Mouse (Mus musculus) midbrain, postnatal 0 days (tissue): Measurements from ENCODE around the gene Cbwd1. TPM values are rescaled to one million over a fixed set of nuclear protein-coding genes. Genes with fewer than 3 reads are reported as not detected.
A peak's percentile ranks its signal among the peaks of the same experiment; 100 is the strongest.

ENCODE experiments used
- ATAC-seq: fragments of 200-750 bp; cut with Nextera tagmentation; 2 replicates; pipeline ENCODE4 v1.8.0; 2017; ENCODE audit warnings: moderate number of reproducible peaks, mild to moderate bottlenecking, moderate TSS enrichment, moderate library complexity; ENCODE audit not compliant: low FRiP score
- DNase-seq: peaks from one replicate; pipeline ENCODE4 v3.0.0-alpha.2; 2015; ENCODE audit warnings: low spot score
- H3K27ac ChIP-seq: fragments of 300-500 bp; sonication (generic); 2 replicates; pipeline ENCODE4 v1.5.1; 2014; ENCODE audit warnings: low read depth, mild to moderate bottlenecking, low read length, mixed read lengths
- H3K27me3 ChIP-seq: fragments of 300-500 bp; sonication (generic); 2 replicates; pipeline ENCODE4 v1.6.1; 2014; ENCODE audit warnings: low read length, control low read depth, mixed read lengths; ENCODE audit not compliant: insufficient read depth
- H3K36me3 ChIP-seq: fragments of 300-500 bp; sonication (generic); 2 replicates; pipeline ENCODE4 v1.6.1; 2014; ENCODE audit warnings: low read length, control low read depth, mixed read lengths; ENCODE audit not compliant: insufficient read depth
- H3K4me1 ChIP-seq: fragments of 300-500 bp; sonication (generic); 2 replicates; pipeline ENCODE4 v1.6.1; 2014; ENCODE audit warnings: mild to moderate bottlenecking, control low read depth, antibody characterized with exemption, low read length, mixed read lengths; ENCODE audit not compliant: insufficient read depth
- H3K4me2 ChIP-seq: fragments of 300-500 bp; sonication (generic); 2 replicates; pipeline ENCODE4 v1.6.1; 2014; ENCODE audit warnings: low read depth, mild to moderate bottlenecking, low read length, mixed read lengths; ENCODE audit not compliant: poor library complexity, severe bottlenecking
- H3K4me3 ChIP-seq: fragments of 300-500 bp; sonication (generic); 2 replicates; pipeline ENCODE4 v1.5.1; 2014; ENCODE audit warnings: low read depth, mild to moderate bottlenecking, low read length, moderate library complexity
- H3K9ac ChIP-seq: fragments of 300-500 bp; sonication (generic); replicated peaks from 2 replicates; pipeline ENCODE4 v1.6.1; 2014; ENCODE audit warnings: mild to moderate bottlenecking, low read length, moderate library complexity, mixed read lengths; ENCODE audit not compliant: poor library complexity, severe bottlenecking
- H3K9me3 ChIP-seq: fragments of 300-500 bp; sonication (generic); 2 replicates; pipeline ENCODE4 v1.6.1; 2016; ENCODE audit warnings: low read length, control low read depth
- CTCF ChIP-seq: IDR thresholded peaks from 2 replicates; pipeline ENCODE4 v1.5.1; 2016; ENCODE audit warnings: antibody characterized with exemption, mild to moderate bottlenecking
- WGBS: fragments of 180-500 bp; shearing (Covaris S2); extraction: QIAGEN DNeasy Blood & Tissue Kit; methylation state at CpG from one replicate; pipeline ENCODE4 v1.1.7; 2014; 5-methylcytosine and 5-hydroxymethylcytosine counted together
- polyA plus RNA-seq: library from polyadenylated mRNA; unstranded; fragments of >200 nt; fragmentation: Nextera tagmentation; extraction: Ambion mirVana; gene quantifications from 2 replicates; pipeline ENCODE4 v1.2.1, GENCODE M21; 2015
- total RNA-seq: library from RNA; depleted of rRNA; stranded (reverse); fragments of >200 nt; gene quantifications from 2 replicates; pipeline ENCODE4 v1.2.3, GENCODE M21; 2014

Gene Cbwd1
- total and polyA plus RNA-seq, 2 experiments from 2014 or later, result 6.8 to 11.7 TPM

DNA sequence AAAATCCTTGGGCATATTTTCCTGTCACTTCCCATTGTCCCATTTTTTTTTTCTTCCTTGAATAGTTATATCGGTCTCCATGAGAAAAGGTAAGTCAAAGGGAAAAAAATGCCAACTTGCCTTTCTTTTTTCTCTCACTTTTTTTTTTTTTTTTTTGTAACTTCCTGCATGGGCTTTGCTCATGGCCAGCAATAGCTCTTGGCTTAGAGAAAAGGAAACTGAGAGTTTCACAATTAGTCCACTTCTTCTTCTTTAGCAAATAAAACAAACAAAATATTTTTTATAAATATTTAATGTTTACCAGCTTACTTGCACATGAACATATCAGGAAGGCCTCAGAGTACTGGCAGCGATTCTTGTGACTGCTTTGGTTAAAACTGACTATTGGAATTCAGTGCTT is 4.8 kb upstream of the Cbwd1 start:
- Histone ChIP-seq H3K4me2 (no peak overlapping the region), H3K36me3 (no peaks in the 10 kb centered on the region), H3K27ac (no peak overlapping the region), H3K27me3 (no peaks in the 10 kb centered on the region), H3K9me3 (no peaks in the 10 kb centered on the region), H3K9ac (no peak overlapping the region), H3K4me3 (no peak overlapping the region), H3K4me1 (no peaks in the 10 kb centered on the region)
- no peak for TF ChIP-seq CTCF
- no peak for ATAC-seq
- WGBS, result 89% methylated on average over 2 of the region's 2 CpGs
- DNase-seq, result no peak

- H3K27me3 ChIP-seq, result no peaks in the 10 kb centered on the region
- no peak overlapping the region for H3K9ac ChIP-seq
- H3K27ac ChIP-seq, result no peak overlapping the region
- ATAC-seq, result no peak
- peak; percentile 80 for TF ChIP-seq CTCF
- H3K4me1 ChIP-seq, result no peaks in the 10 kb centered on the region; the same call in 1 of the 2 replicates
- H3K36me3 ChIP-seq, result 0 out of 2 replicates have a peak, but pooled peaks cover 6% of the 10 kb centered on the region
- no peaks in the 10 kb centered on the region for H3K9me3 ChIP-seq
- H3K4me3 ChIP-seq, result no peak overlapping the region
- 37% methylated on average over 3 of the region's 3 CpGs for WGBS
- H3K4me2 ChIP-seq, result no peak overlapping the region
- DNase-seq, result peak; percentile 85
Observed at GRCm38 (mm10) chr19:24958531-24958930, 2.9 kb downstream of the Cbwd1 start.

- Histone ChIP-seq H3K4me3 (no peak overlapping the region), H3K4me1 (no peaks in the 10 kb centered on the region), H3K27me3 (no peaks in the 10 kb centered on the region), H3K4me2 (no peak overlapping the region), H3K9ac (no peak overlapping the region), H3K9me3 (no peaks in the 10 kb centered on the region), H3K27ac (no peak overlapping the region), H3K36me3 (no peaks in the 10 kb centered on the region)
- DNase-seq (no peak), ATAC-seq (no peak)
- no peak for TF ChIP-seq CTCF
Observed at GRCm38 (mm10) chr19:24945521-24946262, 15.7 kb downstream of the Cbwd1 start.

DNA sequence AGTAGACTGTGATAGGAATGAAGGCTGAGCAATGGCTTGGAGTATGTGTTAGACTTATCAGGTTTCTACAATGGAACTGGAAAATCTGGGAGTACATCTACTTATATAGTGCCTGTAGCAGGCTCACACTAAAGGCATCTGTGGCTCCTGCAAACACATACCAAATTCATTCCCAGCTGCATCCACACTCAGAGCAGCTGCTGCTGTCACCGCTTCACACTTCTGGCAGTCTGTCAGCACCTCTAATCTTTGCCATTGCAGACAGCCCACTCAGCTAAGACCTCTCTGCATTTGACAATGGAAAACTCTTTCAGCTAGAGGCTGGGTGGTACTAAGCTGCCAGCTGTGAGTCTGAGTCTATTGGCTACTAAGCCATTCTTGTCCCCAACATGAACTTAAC is 24.3 kb downstream of the Cbwd1 start:
- no peak overlapping the region for H3K27ac ChIP-seq
- no peak overlapping the region for H3K4me3 ChIP-seq
- WGBS, result 32% methylated on average over 1 of the region's 1 CpGs
- no peaks in the 10 kb centered on the region for H3K27me3 ChIP-seq
- no peaks in the 10 kb centered on the region for H3K36me3 ChIP-seq
- H3K4me1 ChIP-seq, result no peaks in the 10 kb centered on the region
- peak; percentile 10 for DNase-seq
- no peak overlapping the region for H3K9ac ChIP-seq
- no peak for TF ChIP-seq CTCF
- H3K9me3 ChIP-seq, result no peaks in the 10 kb centered on the region
- ATAC-seq, result no peak
- no peak overlapping the region for H3K4me2 ChIP-seq

- WGBS, result 47% methylated on average over 1 of the region's 1 CpGs
- Histone ChIP-seq H3K36me3 (no peaks in the 10 kb centered on the region), H3K9me3 (no peaks in the 10 kb centered on the region), H3K27ac (no peak overlapping the region), H3K27me3 (no peaks in the 10 kb centered on the region), H3K4me2 (no peak overlapping the region), H3K4me3 (no peak overlapping the region), H3K9ac (no peak overlapping the region), H3K4me1 (no peaks in the 10 kb centered on the region)
- no peak for TF ChIP-seq CTCF
- no peak for ATAC-seq
- DNase-seq, result no peak
Observed at GRCm38 (mm10) chr19:24929041-24929440, 32.4 kb downstream of the Cbwd1 start.

- Histone ChIP-seq H3K4me3 (no peak overlapping the region), H3K9ac (no peak overlapping the region), H3K27ac (no peak overlapping the region), H3K9me3 (no peaks in the 10 kb centered on the region), H3K27me3 (no peaks in the 10 kb centered on the region), H3K36me3 (peaks cover 3% of the 10 kb centered on the region; the same call in 1 of the 2 replicates), H3K4me2 (no peak overlapping the region), H3K4me1 (no peaks in the 10 kb centered on the region)
- ATAC-seq (no peak), DNase-seq (no peak)
- 90% methylated on average over 5 of the region's 5 CpGs for WGBS
- TF ChIP-seq CTCF, result no peak
Observed at GRCm38 (mm10) chr19:24920866-24921265, 40.5 kb downstream of the Cbwd1 start.
